Mouse (Mus musculus): Measurements from ENCODE around the gene Scoc. TPM values are rescaled to one million over a fixed set of nuclear protein-coding genes. Genes with fewer than 3 reads are reported as not detected.
"Not testable (repeated sequence)": the region's sequence is repeated elsewhere in the genome, so short reads cannot be mapped to it uniquely, and the experiment has no call there.

Scoc gene
- polyA plus RNA-seq (2017; shearing (Covaris generic)) = 10 to 100 TPM; 22.6 to 27.6 TPM

DNA sequence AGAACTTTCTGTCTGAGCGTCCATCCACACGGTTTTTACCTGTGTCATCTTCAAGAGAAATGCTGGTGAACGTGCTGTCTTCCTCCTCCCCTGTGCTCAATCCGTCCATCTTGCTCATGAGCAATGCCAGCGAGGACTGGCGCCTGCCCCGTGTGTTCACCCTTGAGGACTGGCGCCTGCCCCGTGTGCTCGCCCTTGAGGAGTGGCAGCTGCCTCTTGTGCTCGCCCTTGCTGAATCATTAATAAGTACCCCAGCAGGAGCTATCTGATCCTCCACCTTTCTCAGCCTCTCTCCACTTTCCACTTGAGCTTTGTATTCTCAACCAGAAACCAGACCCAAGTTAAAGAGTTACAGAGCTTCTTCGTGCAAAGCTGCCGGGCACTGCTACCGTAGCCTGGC, at the start of gene Scoc:
Gene Scoc (minus strand): TSS at position 170 of the 400 bp plus-strand sequence.
- no peak for ATAC-seq

- ATAC-seq = no peak
Observed at GRCm38 (mm10) chr8:83459606-83460005, 1.4 kb upstream of the Scoc start.

DNA sequence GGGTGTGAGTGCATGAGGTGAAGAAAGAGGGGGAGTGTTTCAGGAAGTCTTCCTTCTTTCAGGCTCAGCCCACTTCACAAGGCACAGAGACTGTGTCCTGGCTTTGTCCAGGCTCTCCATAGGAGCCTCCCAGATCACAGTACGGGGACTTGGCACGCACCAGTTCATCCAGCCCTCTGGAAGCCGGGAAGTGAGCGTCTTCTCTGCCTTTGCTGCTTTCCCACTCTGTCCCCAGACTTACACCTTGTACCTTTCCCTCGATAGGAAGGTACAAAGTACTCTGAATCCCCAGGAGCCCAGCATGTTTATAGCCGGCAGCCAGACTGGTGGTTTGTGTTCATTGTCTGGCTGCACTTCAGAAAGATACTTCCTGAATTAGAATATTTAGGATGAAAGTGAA, 1.1 kb downstream of the Scoc start:
- no peak for ATAC-seq

- ATAC-seq = no peak
Observed at GRCm38 (mm10) chr8:83451056-83451455, 7.1 kb downstream of the Scoc start.

- no peak for ATAC-seq
Observed at GRCm38 (mm10) chr8:83449960-83450359, 8.2 kb downstream of the Scoc start.

DNA sequence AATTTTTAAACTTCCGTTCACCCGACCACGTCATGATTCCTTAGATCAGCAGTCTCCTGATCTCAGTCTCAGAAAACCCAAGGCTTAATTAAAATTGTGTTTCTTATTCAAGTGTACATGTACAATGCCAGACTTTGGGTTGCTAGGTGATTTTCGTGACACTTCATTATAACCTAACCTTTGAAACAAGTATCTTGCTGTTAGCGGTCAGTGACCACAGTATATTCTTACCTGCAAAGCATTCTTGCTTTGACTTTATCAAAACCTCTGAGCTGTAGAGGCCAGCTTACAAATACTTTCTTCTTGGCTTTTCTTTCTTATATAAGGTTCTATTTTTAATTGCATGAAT, 15.2 kb downstream of the Scoc start:
- no peak for ATAC-seq

GRCm38 (mm10) chr8:83442243-83443051, 15.7 kb downstream of the Scoc start:
- ATAC-seq = peak; percentile 96

- ATAC-seq = peak; percentile 4
Observed at GRCm38 (mm10) chr8:83441656-83442242, 16.4 kb downstream of the Scoc start.

DNA sequence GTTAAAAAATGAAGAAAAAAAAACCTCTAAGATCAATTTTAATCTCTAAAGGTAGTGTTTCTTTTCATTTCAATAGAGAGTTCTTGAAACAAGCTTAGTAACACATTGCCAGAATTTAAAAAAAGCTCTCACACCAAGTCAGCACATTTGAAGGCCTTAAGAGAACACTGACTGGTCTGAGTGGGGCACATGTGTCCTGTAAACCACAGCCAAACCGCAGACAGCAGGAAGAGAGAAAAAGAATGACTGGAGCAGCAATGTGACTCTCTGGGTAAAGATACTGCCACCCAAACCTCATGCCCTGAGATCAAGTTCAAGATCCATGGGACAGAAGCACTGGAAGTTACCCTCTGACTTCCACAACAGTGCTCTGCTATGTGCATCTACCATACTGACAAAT, 21.1 kb downstream of the Scoc start:
- ATAC-seq = no peak

- ATAC-seq = no peak
Observed at GRCm38 (mm10) chr8:83429071-83429524, 29.1 kb downstream of the Scoc start.

GRCm38 (mm10) chr8:83428621-83429020, 29.6 kb downstream of the Scoc start:
- ATAC-seq = not testable (repeated sequence)

DNA sequence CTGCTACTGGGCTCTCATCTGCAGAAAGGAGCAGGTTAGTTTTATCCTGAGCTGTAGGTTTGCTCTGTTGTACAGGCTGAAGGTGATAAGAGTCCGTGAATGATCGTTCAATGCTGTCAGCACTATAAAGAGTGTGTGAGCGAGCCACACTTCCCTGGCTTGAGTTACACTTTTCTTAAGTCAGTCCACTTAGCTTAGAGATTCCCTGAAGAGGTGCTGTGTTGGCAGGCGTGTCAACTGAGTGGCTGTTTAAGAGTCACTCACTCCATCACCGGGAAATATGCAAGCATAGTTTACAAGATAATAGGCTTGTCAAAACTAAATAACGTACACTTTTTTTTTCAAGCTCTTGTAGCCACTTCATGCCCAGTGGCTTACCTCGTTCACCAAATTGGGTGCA, 31.2 kb downstream of the Scoc start:
- ATAC-seq = no peak

DNA sequence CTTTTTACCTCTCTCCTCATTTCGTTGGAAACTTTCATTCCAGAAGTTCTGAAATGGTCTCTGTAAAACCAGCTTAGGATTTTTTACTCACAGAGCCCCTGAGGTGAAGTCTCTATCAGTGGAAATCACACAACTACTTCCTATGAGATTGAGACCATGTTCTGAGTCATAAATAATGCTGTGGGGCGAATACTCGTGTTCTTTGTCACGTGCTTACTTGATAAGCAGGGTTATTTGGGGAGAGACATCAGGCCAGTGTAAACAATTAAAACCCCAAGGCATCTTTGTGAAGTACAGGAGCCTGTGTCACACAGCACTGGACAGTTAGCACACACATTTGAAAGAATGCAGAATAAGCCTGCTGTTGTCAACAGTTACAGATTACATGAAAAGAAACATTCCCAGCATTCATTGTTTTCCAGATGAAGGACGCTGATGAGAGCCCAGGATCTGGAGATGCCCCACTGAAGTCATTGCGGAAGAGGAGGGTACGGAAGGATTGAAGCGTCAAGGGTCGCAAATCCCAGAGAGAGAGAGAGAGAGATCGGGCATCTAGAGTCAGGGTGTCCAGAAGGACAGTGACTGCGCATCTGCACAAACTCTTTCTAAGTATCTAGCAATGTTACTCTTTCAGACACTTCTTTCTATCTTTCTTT, 32.0 kb downstream of the Scoc start:
- no peak for ATAC-seq

DNA sequence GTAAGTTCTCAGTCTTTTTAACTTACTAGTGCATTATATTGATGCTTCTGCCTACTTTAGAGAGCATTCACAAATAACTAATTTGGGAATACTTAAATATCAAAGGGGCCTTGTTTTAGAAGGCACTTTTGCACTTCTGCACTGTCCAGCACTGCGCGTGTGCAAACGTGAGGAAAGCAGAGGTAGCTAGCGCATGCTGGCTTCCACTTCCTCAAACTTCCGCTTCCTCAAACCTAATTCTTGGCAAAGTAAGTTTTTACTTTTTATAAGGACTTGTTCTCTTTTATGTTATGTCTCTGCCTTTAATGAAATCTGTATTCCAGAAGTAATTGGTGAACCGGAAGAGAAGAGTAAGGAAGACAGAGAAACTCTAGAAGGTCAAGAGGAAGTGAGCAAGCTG, 33.0 kb downstream of the Scoc start:
- ATAC-seq = no peak

DNA sequence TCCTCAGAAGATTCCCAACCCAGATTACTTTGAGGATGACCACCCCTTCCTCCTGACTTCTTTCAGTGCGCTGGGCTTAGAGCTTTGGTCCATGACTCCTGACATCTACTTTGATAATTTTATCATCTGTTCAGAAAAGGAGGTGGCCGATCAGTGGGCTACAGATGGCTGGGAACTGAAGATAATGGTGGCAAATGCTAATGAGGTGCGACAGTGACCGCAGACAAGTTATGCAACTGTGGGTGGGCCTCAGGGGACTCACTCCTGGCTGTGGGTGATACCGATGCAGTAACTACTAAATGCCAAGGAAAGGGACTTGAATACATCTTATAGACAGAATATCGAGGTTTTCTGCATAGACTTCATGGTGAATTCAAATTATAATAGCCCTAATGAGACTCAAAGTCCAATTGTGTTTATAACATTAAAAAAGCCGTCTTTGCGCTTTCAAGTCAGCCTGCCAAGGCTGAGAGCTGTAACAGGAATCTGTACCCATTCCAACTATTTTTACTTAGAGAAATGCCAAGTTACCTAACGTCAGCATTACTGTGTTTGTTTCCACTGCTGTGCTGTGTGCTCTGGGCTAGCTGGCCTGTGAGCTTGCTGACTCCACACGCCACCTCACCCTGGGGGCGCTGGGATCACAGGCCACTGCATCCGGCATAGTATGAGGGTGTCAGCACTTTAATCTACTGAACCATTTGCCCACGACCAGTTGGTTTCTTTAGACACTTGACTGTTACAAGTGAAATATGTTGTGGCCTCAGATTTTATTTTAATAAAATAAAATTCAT, 35.0 kb downstream of the Scoc start:
- ATAC-seq = no peak

GRCm38 (mm10) chr8:83421354-83421753, 36.8 kb downstream of the Scoc start:
- no peak for ATAC-seq

DNA sequence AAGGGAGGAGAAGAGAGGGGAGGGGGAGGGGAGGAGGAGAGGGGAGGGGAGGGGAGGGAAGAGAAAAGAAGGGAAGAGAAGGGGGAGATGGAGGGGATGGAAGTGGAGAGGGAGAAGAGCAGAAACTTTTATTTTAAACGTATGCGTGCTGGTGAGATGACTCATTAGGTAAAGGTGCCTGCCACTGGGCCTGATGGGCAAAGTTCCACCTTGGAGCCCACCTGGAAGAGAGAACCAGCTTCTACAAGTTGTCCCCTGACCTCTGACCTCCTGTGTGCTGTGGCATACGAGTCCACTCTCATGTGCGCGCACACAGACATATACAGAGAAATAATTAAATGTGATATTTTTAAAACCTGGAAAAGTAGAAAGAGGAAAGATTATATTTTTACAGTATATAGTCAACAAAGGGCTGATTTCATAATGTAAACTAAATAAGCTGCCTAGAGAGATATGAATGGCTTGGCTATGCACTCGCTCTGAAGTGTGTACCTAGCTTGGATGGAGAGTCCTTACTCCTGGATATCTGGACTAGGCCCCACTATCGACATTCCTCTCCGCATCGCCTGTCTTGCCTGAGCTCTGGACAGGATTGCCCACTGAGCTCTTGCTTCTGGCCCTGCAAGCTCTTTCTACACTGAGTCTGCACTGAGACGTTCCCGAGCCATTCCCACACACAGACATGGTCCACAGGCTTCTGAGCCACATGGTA, 39.2 kb downstream of the Scoc start:
- no peak for ATAC-seq

GRCm38 (mm10) chr8:83417970-83418369, 40.2 kb downstream of the Scoc start:
- ATAC-seq = no peak

DNA sequence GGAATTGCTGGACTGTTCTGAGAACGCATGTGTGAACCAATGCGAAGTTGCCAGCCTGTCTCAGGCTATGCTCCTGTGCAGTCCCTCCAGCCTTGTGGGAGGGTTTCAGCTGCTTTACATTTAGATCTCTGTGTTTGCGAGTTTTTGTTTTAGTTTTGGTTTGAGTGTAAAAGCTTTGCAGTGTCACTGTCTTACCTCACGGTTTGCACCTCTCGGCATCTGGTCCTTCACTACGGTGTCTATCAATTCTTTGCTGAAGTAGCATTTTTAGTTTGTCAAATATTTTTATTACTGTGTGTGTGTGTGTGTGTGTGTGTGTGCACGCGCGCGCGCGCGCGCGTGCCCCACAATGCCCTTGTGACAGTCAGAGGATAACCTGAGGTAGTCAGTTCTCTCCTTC, 41.3 kb downstream of the Scoc start:
- no peak for ATAC-seq

GRCm38 (mm10) chr8:83408496-83408895, 49.7 kb downstream of the Scoc start:
- no peak for ATAC-seq

DNA sequence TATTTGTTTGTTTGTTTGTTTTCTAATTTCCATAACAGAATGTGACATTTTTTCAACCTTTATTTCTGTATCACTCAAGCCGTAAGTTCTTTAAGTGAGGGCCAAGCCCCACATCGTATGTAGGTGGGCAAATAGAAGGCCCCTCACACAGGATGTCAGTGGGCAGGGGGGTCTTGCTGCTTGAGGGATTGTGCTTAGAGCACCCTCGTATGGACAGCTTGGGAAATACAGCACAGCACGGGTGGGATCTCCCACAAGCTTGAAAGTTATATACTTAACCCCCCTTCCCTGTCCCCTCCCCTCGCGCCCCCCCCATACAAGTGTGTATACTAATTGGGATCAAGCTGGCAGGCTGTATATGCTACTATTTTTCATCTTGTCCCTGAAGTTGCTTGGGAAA, 51.4 kb downstream of the Scoc start:
- ATAC-seq = no peak

GRCm38 (mm10) chr8:83405548-83405947, 52.6 kb downstream of the Scoc start:
- no peak for ATAC-seq
